Mouse (Mus musculus): ENCODE data around the gene Rasgrf1. TPM values are rescaled to one million over a fixed set of nuclear protein-coding genes. Genes with fewer than 3 reads are reported as not detected.

Rasgrf1 gene
- total and polyA plus RNA-seq, 3 experiments: 0.05 TPM; not detected in 2

DNA sequence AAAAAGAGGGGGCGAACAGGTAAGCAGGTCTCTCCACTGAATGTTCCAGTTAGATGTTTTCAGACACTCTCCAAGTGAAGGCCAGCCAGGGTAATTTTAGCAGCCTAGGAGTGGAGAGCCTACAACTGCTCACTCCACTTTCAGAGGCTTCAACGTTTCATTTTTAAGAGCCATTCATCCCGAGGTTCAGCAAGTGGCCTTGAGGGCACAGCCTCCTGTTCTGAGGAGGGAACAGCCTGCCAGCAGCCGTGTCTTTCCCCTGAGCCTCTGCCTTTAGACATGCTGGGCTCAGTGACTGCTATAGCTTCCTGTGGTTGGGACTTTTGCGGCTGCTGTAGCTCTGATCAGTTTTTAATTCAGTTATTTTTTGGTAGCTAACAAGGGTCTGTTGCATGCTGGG lies 38.9 kb downstream of the Rasgrf1 start:
- ATAC-seq (ENCODE audit: extremely low read depth, insufficient number of reproducible peaks, low FRiP score, poor library complexity, severe bottlenecking): no peak

GRCm38 (mm10) chr9:89953596-89954215 lies 44.0 kb downstream of the Rasgrf1 start:
- DNase-seq (ENCODE audit: low spot score) (no peak), ATAC-seq (ENCODE audit: extremely low read depth, insufficient number of reproducible peaks, low FRiP score, poor library complexity, severe bottlenecking) (no peak)
- Histone ChIP-seq H3K4me1 (ENCODE audit: insufficient read depth, low read depth, low read length) (no peaks in the 10 kb centered on the region), H3K4me3 (ENCODE audit: low read depth, low read length) (no peak overlapping the region; the same call in 1 of the 2 replicates), H3K27me3 (ENCODE audit: insufficient read depth, low read length) (no peaks in the 10 kb centered on the region), H3K36me3 (replicated peaks) (no peaks in the 10 kb centered on the region), H3K9me3 (replicated peaks) (peaks cover 58% of the 10 kb centered on the region)
- no peak for TF ChIP-seq CTCF (IDR thresholded peaks at IDR 0.05; ENCODE audit: low read depth, low read length)
- no peak for TF ChIP-seq POLR2AphosphoS5 (IDR thresholded peaks at IDR 0.05; ENCODE audit: insufficient replicate concordance, low read depth, low read length)
- no peak for TF ChIP-seq GATA2 (IDR thresholded peaks at IDR 0.05; ENCODE audit: borderline replicate concordance, low read depth, low read length)
- no peak for TF ChIP-seq TAL1 (conservative IDR thresholded peaks at IDR 0.05; ENCODE audit: low read depth, low read length)
- TF ChIP-seq GATA1 (IDR thresholded peaks at IDR 0.05; ENCODE audit: borderline replicate concordance, low read length): no peak

More for the DNA sequence above, 38.9 kb downstream of the Rasgrf1 start:
- TF ChIP-seq POLR2AphosphoS5 (IDR thresholded peaks at IDR 0.05; ENCODE audit: insufficient replicate concordance, low read depth, low read length) (no peak), GATA1 (IDR thresholded peaks at IDR 0.05; ENCODE audit: borderline replicate concordance, low read length) (no peak), CTCF (IDR thresholded peaks at IDR 0.05; ENCODE audit: low read depth, low read length) (no peak), TAL1 (conservative IDR thresholded peaks at IDR 0.05; ENCODE audit: low read depth, low read length) (no peak)
- Histone ChIP-seq H3K9me3 (replicated peaks) (peaks cover 61% of the 10 kb centered on the region), H3K27me3 (ENCODE audit: insufficient read depth, low read length) (no peaks in the 10 kb centered on the region; the same call in 1 of the 2 replicates), H3K4me1 (ENCODE audit: insufficient read depth, low read depth, low read length) (no peaks in the 10 kb centered on the region), H3K4me3 (ENCODE audit: low read depth, low read length) (no peak overlapping the region), H3K36me3 (replicated peaks) (no peaks in the 10 kb centered on the region)
- DNase-seq (ENCODE audit: low spot score): no peak

- no peak for ATAC-seq (ENCODE audit: extremely low read depth, insufficient number of reproducible peaks, low FRiP score, poor library complexity, severe bottlenecking)
- no peak for TF ChIP-seq GATA2 (IDR thresholded peaks at IDR 0.05; ENCODE audit: borderline replicate concordance, low read depth, low read length)
- no peak for TF ChIP-seq POLR2AphosphoS5 (IDR thresholded peaks at IDR 0.05; ENCODE audit: insufficient replicate concordance, low read depth, low read length)
- TF ChIP-seq GATA1 (IDR thresholded peaks at IDR 0.05; ENCODE audit: borderline replicate concordance, low read length): no peak
- no peak for TF ChIP-seq CTCF (IDR thresholded peaks at IDR 0.05; ENCODE audit: low read depth, low read length)
Measured at GRCm38 (mm10) chr9:89954860-89955479, 45.3 kb downstream of the Rasgrf1 start.

DNA sequence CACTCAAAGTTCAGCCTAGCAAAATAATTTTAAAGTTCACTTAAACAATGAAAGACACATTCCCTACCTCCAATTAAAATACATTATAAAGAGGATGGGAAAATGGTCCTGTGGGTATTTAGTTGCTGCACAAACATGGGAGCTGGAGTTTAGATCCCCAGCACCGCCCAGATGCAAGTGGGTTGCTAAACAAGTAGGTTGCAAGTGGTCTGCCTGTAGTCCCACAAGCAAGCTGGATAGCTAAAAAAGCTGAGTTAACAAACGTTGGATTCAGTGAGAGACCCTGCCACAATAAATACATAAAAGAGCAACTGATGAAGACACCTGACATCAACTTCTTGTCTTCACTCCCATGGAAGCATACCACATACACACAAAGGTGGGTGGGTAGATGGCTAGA lies 49.3 kb downstream of the Rasgrf1 start:
- TF ChIP-seq CTCF (IDR thresholded peaks at IDR 0.05; ENCODE audit: low read depth, low read length) (no peak), GATA1 (IDR thresholded peaks at IDR 0.05; ENCODE audit: borderline replicate concordance, low read length) (no peak), POLR2AphosphoS5 (IDR thresholded peaks at IDR 0.05; ENCODE audit: insufficient replicate concordance, low read depth, low read length) (no peak), TAL1 (conservative IDR thresholded peaks at IDR 0.05; ENCODE audit: low read depth, low read length) (no peak), GATA2 (IDR thresholded peaks at IDR 0.05; ENCODE audit: borderline replicate concordance, low read depth, low read length) (no peak)
- Histone ChIP-seq H3K4me1 (ENCODE audit: insufficient read depth, low read depth, low read length) (no peaks in the 10 kb centered on the region), H3K9me3 (replicated peaks) (peaks cover 38% of the 10 kb centered on the region), H3K27me3 (ENCODE audit: insufficient read depth, low read length) (no peaks in the 10 kb centered on the region), H3K36me3 (replicated peaks) (no peaks in the 10 kb centered on the region), H3K4me3 (ENCODE audit: low read depth, low read length) (no peak overlapping the region)
- ATAC-seq (ENCODE audit: extremely low read depth, insufficient number of reproducible peaks, low FRiP score, poor library complexity, severe bottlenecking) (no peak), DNase-seq (ENCODE audit: low spot score) (no peak)

More at GRCm38 (mm10) chr9:89954860-89955479, 45.3 kb downstream of the Rasgrf1 start:
- peaks cover 56% of the 10 kb centered on the region for H3K9me3 ChIP-seq (replicated peaks)
- H3K36me3 ChIP-seq (replicated peaks): no peaks in the 10 kb centered on the region
- H3K27me3 ChIP-seq (ENCODE audit: insufficient read depth, low read length): no peaks in the 10 kb centered on the region
- no peak overlapping the region for H3K4me3 ChIP-seq (ENCODE audit: low read depth, low read length)
- no peak for DNase-seq (ENCODE audit: low spot score)
- no peaks in the 10 kb centered on the region for H3K4me1 ChIP-seq (ENCODE audit: insufficient read depth, low read depth, low read length)

GRCm38 (mm10) chr9:89964091-89964490 lies 54.4 kb downstream of the Rasgrf1 start:
- ATAC-seq (ENCODE audit: extremely low read depth, insufficient number of reproducible peaks, low FRiP score, poor library complexity, severe bottlenecking): no peak
- TF ChIP-seq CTCF (IDR thresholded peaks at IDR 0.05; ENCODE audit: low read depth, low read length): no peak
- no peak for TF ChIP-seq TAL1 (conservative IDR thresholded peaks at IDR 0.05; ENCODE audit: low read depth, low read length)
- TF ChIP-seq GATA1 (IDR thresholded peaks at IDR 0.05; ENCODE audit: borderline replicate concordance, low read length): no peak
- TF ChIP-seq POLR2AphosphoS5 (IDR thresholded peaks at IDR 0.05; ENCODE audit: insufficient replicate concordance, low read depth, low read length): no peak
- no peak for DNase-seq (ENCODE audit: low spot score)
- Histone ChIP-seq H3K4me1 (ENCODE audit: insufficient read depth, low read depth, low read length) (no peaks in the 10 kb centered on the region), H3K9me3 (replicated peaks) (peaks cover 46% of the 10 kb centered on the region), H3K4me3 (ENCODE audit: low read depth, low read length) (no peak overlapping the region), H3K27me3 (ENCODE audit: insufficient read depth, low read length) (no peaks in the 10 kb centered on the region), H3K36me3 (replicated peaks) (no peaks in the 10 kb centered on the region)

GRCm38 (mm10) chr9:89967716-89968115 lies 58.0 kb downstream of the Rasgrf1 start:
- Histone ChIP-seq H3K4me3 (ENCODE audit: low read depth, low read length) (no peak overlapping the region), H3K4me1 (ENCODE audit: insufficient read depth, low read depth, low read length) (no peaks in the 10 kb centered on the region), H3K27me3 (ENCODE audit: insufficient read depth, low read length) (no peaks in the 10 kb centered on the region), H3K36me3 (replicated peaks) (no peaks in the 10 kb centered on the region), H3K9me3 (replicated peaks) (peaks cover 76% of the 10 kb centered on the region)
- DNase-seq (ENCODE audit: low spot score) (no peak), ATAC-seq (ENCODE audit: extremely low read depth, insufficient number of reproducible peaks, low FRiP score, poor library complexity, severe bottlenecking) (no peak)
- TF ChIP-seq GATA1 (IDR thresholded peaks at IDR 0.05; ENCODE audit: borderline replicate concordance, low read length) (no peak), GATA2 (IDR thresholded peaks at IDR 0.05; ENCODE audit: borderline replicate concordance, low read depth, low read length) (no peak), TAL1 (conservative IDR thresholded peaks at IDR 0.05; ENCODE audit: low read depth, low read length) (no peak), CTCF (IDR thresholded peaks at IDR 0.05; ENCODE audit: low read depth, low read length) (no peak), POLR2AphosphoS5 (IDR thresholded peaks at IDR 0.05; ENCODE audit: insufficient replicate concordance, low read depth, low read length) (no peak)

Measured in G1E (cell line).